Mouse (Mus musculus): ENCODE measurements around the gene Zzef1.

GRCm38 (mm10) chr11:72801182-72801581 is 5.2 kb downstream of the Zzef1 start:
- TF ChIP-seq CTCF (IDR thresholded peaks at IDR 0.05; ENCODE audit: low read depth, low read length) (no peak), POLR2A (IDR thresholded peaks at IDR 0.05; ENCODE audit: borderline replicate concordance, low read depth, low read length) (no peak)
